Mouse (Mus musculus) CH12F3 (cell line): ENCODE measurements around the gene Snx13.

Experiments
- in situ Hi-C: fragments of 300-500 bp; cut with MboI; formaldehyde crosslinking; loops from 2 replicates; pipeline ENCODE4 v1.14.3; 2020; ENCODE audit warnings: low sequenced_read_pairs

The Snx13 gene

GRCm38 (mm10) chr12:35182675-35183074 is 135.7 kb downstream of the Snx13 start:
- in situ Hi-C loops, result loop anchor here (10.0 to 25.0 kb wide), 2 partner anchors 518 to 1495 kb away; no protein-coding TSS in a partner anchor

- in situ Hi-C loops, result loop anchor here (10.0 to 25.0 kb wide), 2 partner anchors 519 to 1497 kb away; no protein-coding TSS in a partner anchor
Observed at GRCm38 (mm10) chr12:35184261-35184660, 137.3 kb downstream of the Snx13 start.

GRCm38 (mm10) chr12:35191698-35192425 is 144.9 kb downstream of the Snx13 start:
- in situ Hi-C loops, result loop anchor here (25.0 kb wide), 1 partner anchor 1505 kb away; no protein-coding TSS in a partner anchor

- in situ Hi-C loops, result loop anchor here (25.0 kb wide), 1 partner anchor 1505 kb away; no protein-coding TSS in a partner anchor
Observed at GRCm38 (mm10) chr12:35192426-35192769, 145.4 kb downstream of the Snx13 start.
